Mouse (Mus musculus) urinary bladder, adult 18-20 months (tissue): ENCODE results near the gene Tmem136.

Experiments used
- DNase-seq, 2 experiments: peaks; one replicate each; pipeline ENCODE4 v3.0.0; 2022; ENCODE audit warnings: low spot score in 2 of 2, mixed read lengths in 2 of 2

The Tmem136 gene

GRCm38 (mm10) chr9:43108081-43108480 lies 8.3 kb downstream of the Tmem136 start:
- no peak for DNase-seq

DNA sequence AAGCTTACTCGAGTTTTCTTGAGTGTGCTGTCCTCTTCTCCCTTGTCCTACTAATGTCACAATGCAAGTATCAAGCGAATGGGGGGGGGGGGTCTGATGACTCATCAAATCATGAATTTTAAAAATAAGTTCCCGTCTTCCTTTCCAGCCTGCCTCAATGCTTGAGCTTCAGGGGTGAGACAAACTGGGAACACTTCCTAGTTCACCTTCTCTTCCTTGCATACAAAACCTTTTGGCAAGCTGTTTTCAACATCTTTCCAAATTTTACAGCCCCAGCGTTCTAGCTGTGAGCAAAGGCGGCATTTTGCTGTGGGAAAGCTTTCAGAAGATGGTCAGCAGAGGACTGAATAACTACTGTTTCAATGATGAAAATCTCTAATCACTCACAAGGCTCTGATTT lies 8.8 kb downstream of the Tmem136 start:
- no peak for DNase-seq

GRCm38 (mm10) chr9:43107187-43107517 lies 9.2 kb downstream of the Tmem136 start, which contains the start of gene Arhgef12:
Gene Arhgef12 (minus strand): TSS chr9:43107239.
- peak in 1 of 2 experiments; percentile 43 for DNase-seq

- DNase-seq, result peak in 1 of 2 experiments; percentile 33
Observed at GRCm38 (mm10) chr9:43106426-43107186, 9.8 kb downstream of the Tmem136 start.

- DNase-seq, result peak; percentile 83 to 89
Observed at GRCm38 (mm10) chr9:43105664-43106361, 10.6 kb downstream of the Tmem136 start.

DNA sequence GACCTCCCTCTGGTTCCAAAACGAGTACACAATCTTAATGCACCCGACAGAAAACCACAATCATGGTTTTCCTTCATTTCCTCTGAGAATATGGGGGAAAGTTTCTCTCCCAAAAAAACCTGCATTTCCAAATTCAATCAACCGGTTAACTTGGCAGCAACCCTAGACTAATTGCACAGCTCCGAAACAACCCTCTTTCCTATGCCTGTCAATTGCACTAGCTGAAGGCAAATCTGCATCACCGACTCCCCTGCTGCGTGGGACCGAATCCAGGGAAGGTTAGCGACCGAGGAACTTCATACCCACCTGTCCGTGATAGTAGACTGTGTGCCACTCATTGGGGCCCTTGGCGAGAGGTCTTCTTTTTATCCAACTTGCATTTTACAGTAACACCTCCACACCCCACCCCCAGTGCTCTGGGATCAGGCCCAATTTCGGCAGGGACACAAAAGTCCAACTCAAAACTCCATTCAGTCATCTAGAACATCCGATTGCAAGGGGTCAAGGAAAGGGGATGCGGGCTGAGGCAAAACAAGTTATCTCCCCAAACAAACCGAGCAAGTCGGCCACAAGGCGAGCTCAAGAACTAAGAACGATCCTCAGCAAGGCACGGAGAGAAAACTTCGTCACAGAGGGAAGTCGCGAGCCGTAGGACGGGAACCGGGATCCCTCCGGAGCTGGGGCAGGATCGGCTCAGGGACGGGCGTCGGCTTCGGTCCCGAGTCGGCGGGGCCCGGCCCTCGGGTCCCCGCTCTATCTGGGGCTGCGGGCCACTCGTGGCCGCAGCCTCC lies 11.3 kb downstream of the Tmem136 start:
- peak in 1 of 2 experiments; percentile 27 for DNase-seq

DNA sequence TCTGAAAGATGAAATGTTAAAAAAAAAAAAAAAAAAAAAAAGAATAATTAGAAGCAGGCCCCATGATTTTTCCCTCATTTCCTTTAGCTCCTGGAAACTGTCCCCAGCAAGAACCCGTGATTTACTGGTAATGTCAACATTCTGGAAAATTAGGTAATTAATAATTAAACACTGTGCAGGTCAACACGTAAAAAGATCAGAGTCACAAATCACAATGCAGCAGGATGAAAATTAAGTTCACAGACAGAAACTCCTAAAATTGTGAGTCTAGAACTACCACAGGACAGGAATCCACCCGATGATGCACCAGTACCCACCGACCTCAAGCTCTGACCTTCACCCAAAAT lies 11.9 kb downstream of the Tmem136 start:
- DNase-seq, result no peak

DNA sequence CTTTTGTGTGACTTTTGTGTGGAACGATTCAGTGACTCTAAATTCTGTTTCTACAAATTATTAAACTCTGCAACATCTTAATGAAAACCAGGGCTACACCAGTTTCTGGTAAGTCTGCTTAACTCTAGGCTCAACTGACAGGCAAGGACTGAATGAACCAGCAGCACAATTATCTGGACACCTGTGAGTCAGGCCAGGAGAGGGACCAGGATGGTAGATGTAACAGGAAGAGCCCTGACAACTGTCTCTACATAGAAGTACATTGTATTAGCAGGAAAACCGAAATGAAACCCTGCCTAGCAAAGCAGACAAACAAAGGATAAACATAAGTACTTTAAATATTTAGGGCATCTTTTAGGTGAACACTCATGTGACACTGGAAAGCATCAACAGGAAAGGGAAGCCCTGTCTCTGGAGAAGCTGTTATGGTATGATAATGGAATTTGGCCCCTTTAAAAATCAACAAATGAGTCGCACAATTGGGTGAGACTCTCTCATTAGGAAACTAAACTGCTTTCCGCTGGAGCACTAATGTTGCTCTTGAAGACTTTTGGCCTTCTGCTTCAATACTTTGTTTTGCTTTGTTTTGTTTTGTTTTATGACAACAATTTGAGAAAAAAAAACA lies 12.6 kb downstream of the Tmem136 start:
- no peak for DNase-seq

DNA sequence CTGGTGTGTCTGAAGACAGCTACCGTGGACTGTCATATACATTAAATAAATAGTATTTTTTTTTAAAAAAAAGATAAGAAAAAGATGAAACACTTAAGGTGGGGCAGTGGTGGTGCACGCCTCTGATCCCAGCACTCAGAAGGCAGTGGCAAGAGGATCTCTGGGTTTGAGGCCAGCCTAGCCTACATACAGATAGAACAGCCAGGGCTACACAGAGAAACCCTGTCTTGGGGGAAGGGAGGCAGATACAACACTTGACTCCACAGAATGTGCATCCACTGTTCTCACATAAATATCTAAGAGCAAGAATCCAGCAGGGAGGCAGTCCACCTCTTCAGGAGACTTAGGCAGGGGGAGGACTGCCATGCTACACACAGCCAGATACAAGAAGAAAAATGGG lies 13.4 kb downstream of the Tmem136 start:
- DNase-seq, result no peak

DNA sequence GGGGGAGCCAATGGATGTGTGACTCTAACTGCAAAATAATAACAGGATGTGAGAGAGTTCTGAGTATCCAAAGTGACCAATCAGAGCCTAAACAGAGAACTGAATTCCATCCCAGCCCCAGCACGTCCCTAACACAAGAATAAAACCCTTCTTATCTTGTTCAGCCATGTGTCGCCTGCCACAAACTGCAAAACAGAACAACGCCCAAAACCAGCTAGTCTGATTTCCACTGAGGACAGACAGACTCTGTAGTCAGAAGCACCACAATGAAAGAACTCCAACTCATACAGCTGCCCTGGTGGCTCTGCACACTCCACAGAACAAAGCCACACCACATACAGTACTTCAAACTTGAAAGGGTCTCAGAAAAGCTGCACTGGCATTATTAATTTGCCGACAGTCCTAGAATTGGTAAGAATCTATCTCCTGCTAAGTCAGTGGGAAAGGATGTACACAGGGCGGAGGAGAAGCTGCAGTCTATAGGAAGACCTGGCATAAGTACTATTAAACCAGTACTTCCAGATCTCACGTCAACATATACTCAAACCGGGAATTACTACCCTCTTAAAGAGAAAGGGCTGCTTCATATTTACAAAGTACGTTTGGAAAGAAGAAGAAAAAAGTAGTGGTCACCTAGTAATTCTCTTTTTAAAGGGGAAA lies 14.3 kb downstream of the Tmem136 start:
- no peak for DNase-seq

DNA sequence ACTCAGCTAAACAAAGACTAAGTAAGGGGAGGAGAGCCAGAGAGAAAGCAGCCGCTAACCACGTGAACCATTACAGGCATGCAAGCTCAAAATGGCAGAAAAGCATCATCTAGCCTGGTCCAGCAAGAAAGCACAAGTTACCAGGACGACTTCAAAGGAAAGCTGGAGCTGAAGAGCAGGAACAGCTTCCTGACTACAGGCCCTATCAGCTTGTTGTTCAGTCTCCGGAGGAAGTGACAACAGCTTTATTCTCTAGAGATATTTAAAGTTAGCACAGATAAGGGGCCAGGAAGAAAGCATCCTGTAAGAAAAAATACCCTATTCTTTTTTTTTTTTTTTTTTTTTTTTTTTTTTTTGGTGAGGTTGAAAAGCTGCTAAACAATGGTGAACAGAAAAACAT lies 17.4 kb downstream of the Tmem136 start:
- no peak for DNase-seq

GRCm38 (mm10) chr9:43097801-43098557 lies 18.4 kb downstream of the Tmem136 start:
- DNase-seq, result no peak

DNA sequence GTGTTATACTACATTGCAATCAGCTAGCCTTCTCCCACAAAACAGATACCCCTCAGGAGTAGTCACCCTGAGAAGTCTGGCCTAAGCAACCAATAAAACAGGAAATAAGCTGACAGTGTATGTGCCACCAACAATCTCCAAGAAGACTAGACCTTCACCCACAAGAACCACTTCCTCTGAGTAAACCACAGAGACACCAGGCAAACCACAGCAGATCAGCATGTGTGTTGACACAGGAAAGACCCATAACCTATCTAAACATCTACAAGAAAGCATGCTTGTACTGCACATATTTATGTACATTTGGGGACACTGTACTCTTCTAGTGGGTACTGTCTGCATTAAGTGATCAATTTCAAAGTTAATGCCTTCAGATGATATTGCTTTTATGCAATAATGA lies 20.0 kb downstream of the Tmem136 start:
- DNase-seq, result no peak

DNA sequence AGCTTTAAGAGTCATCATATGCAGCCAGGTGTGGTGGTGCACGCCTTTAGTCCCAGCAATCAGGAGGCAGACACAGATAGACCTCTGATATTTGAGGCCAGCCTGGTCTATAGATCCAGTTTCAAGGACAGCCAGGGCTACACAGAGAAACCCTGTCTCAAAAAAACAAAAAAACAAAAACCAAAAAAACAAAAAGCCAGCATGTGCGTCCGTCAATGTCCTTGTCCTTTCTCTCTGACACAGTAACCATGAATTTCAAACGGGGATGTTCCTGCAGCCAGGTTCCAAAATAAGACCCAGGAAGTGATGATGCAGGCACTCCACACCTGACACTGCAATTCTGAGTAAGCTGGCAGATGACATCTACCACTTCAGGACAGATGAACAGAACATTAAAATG lies 21.5 kb downstream of the Tmem136 start:
- no peak for DNase-seq

DNA sequence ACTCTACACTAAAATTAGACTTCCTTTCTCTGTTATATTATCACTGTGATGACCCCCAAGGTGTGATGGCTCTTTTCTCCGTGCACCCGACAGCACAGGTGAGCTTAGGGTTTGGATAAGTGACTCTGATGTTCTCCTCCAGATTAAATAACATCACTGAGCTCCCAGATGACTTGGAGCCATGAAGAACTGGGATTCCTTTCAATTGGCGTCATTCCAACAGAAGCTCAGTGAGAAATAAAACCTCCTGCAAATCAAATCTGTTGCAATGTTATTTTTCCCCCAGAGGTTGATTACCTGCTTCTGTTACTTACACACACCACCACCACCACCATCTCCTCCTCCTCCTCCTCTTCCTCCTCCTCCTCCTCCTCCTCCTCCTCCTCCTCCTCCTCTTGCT lies 22.6 kb downstream of the Tmem136 start:
- DNase-seq, result no peak

DNA sequence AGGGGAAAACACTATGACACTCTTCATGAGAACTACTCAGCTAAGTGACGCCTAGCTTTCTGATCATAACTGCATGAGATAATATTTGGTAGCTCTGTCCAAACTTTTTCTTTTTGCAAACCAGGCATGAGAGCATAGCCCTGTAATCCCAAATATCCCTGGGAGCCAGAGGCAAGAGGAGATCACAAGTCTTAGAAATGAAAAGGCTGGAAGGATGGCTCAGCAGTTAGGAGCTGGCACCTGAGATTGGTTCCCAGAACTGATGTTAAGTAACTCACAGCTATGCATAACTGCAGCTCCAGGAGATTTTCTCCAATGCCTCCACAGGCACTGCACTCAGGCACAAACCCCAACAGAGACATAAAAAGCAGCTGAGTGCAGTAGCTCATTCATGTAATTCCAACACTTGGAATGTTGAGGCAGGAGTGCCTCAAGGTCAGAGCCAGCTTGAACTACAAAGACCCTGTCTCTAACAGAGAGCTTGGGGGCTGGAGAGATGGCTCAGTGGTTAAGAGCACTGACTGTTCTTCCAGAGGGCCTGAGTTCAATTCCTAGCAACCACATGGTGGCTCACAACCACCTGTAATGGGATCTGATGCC lies 30.6 kb downstream of the Tmem136 start:
- no peak for DNase-seq

DNA sequence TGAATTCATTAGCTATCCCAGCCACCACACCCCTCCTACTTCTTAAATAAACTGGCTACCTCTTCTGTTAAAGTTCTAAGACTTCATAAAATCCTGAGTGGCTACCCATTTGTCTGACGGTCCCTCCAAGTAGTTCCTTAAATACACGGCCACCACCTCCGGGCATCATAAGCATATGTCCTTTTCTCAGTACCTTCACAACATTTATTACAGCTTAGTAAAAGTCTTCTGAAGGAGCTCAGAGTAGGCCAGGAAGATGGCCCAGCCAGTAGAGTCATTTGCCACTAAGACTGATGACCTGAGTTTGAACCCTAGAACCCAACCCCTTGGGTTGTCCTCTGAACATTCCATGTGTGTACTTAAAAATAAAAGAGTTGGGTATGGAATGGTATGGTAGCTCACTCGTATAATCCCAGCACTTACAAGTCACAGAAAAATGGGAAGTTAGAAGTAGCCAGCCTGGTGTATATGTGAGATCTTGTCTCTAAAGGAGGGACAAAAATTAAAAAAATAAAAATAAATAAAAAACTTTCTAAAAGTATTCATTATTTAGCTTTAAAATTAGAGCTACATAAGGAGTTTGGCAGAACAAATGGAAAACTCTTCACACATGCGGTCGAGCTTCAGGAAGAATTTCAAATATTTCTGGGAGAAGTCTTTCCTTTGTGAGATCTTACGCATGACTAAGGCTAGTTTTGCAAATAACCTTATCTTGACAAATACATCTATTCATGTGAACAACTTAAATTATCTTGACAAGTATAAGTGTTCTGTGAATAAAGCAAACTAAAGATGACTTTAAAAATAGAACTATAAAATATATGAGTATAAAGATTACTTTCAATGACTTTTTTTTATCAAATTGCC lies 31.6 kb downstream of the Tmem136 start:
- DNase-seq, result no peak

GRCm38 (mm10) chr9:43083441-43084055 lies 32.8 kb downstream of the Tmem136 start:
- no peak for DNase-seq

- DNase-seq, result no peak
Observed at GRCm38 (mm10) chr9:43078711-43079110, 37.7 kb downstream of the Tmem136 start.
